Mouse (Mus musculus) granulocyte monocyte progenitor cell, adult 5-6 weeks (primary cell): Measurements from ENCODE around the gene Lrrc49. TPM values are rescaled to one million over a fixed set of nuclear protein-coding genes. Genes with fewer than 3 reads are reported as not detected.

ENCODE experiments used
- ATAC-seq: replicated peaks from 2 replicates; pipeline ENCODE4 v1.8.0; 2016; ENCODE audit warnings: mild to moderate bottlenecking, moderate TSS enrichment, inconsistent platforms; ENCODE audit not compliant: poor library complexity, severe bottlenecking
- total RNA-seq, 2 experiments: library from RNA; stranded (forward) in 1 of 2; stranded (reverse) in 1 of 2; fragments of 200-712, 200-1000 nt in 1 of 2; fragments of >200 nt in 1 of 2; fragmentation: Nextera tagmentation in 1 of 2; gene quantifications; 2 replicates each; pipeline ENCODE4 v1.2.3; 2014 to 2017

Gene Lrrc49
- total RNA-seq, 2 experiments from 2014 or later, result 3.4 to 6.1 TPM

GRCm38 (mm10) chr9:60604971-60605370 lies 83.0 kb downstream of the Lrrc49 start:
- ATAC-seq, result no peak

- peak; percentile 77 for ATAC-seq
Observed at GRCm38 (mm10) chr9:60601936-60602335, 86.0 kb downstream of the Lrrc49 start.

- ATAC-seq, result no peak
Observed at GRCm38 (mm10) chr9:60600273-60600672, 87.7 kb downstream of the Lrrc49 start.

- ATAC-seq, result peak; percentile 65
Observed at GRCm38 (mm10) chr9:60599489-60599888, 88.5 kb downstream of the Lrrc49 start.

- no peak for ATAC-seq
Observed at GRCm38 (mm10) chr9:60595406-60595805, 92.6 kb downstream of the Lrrc49 start.

- no peak for ATAC-seq
Observed at GRCm38 (mm10) chr9:60592974-60593373, 95.0 kb downstream of the Lrrc49 start.

GRCm38 (mm10) chr9:60592363-60592762 lies 95.6 kb downstream of the Lrrc49 start:
- ATAC-seq, result no peak

- no peak for ATAC-seq
Observed at GRCm38 (mm10) chr9:60590871-60591624, 96.9 kb downstream of the Lrrc49 start.

GRCm38 (mm10) chr9:60588914-60589313 lies 99.0 kb downstream of the Lrrc49 start:
- ATAC-seq, result no peak

- no peak for ATAC-seq
Observed at GRCm38 (mm10) chr9:60586920-60587319, 101.0 kb downstream of the Lrrc49 start.

GRCm38 (mm10) chr9:60585206-60585605 lies 102.8 kb downstream of the Lrrc49 start:
- no peak for ATAC-seq

- ATAC-seq, result no peak
Observed at GRCm38 (mm10) chr9:60582553-60582952, 105.4 kb downstream of the Lrrc49 start.

GRCm38 (mm10) chr9:60573011-60573410 lies 114.9 kb downstream of the Lrrc49 start:
- ATAC-seq, result no peak

- ATAC-seq, result no peak
Observed at GRCm38 (mm10) chr9:60571725-60572124, 116.2 kb downstream of the Lrrc49 start.

- no peak for ATAC-seq
Observed at GRCm38 (mm10) chr9:60571041-60571440, 116.9 kb downstream of the Lrrc49 start.

- no peak for ATAC-seq
Observed at GRCm38 (mm10) chr9:60569366-60569765, 118.6 kb downstream of the Lrrc49 start.

- ATAC-seq, result no peak
Observed at GRCm38 (mm10) chr9:60563809-60564208, 124.1 kb downstream of the Lrrc49 start.

- peak; percentile 90 for ATAC-seq
Observed at GRCm38 (mm10) chr9:60562443-60563371, 125.3 kb downstream of the Lrrc49 start.

- ATAC-seq, result no peak
Observed at GRCm38 (mm10) chr9:60561641-60562289, 126.2 kb downstream of the Lrrc49 start.

- ATAC-seq, result no peak
Observed at GRCm38 (mm10) chr9:60558507-60558906, 129.5 kb downstream of the Lrrc49 start.

- no peak for ATAC-seq
Observed at GRCm38 (mm10) chr9:60551238-60551637, 136.7 kb downstream of the Lrrc49 start.
